Mouse (Mus musculus): Measurements from ENCODE around the gene Tbc1d2b.

DNA sequence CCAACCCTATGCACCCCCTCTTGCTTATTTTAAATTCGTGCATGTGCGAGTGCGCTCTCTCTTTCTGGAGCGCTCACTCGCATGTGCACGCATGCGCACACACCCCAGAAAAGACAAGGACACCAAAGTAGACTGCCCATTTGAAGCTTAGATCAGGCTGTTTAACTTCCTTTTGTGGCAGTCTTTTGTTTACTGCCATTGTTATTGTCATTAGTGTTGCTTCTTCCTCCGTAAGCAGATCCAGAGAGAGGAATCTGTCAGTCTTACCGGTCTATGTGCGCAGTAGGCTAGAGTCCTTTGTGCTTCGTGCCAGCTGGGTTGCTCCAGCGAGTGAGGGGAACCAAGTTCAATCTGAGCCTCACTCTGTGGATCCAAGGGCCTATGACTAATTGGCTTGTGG, 1.7 kb upstream of the Tbc1d2b start:
- TF ChIP-seq POLR2A (IDR thresholded peaks at IDR 0.05; ENCODE audit: insufficient read length, low read depth): no peak
- TF ChIP-seq MAX (IDR thresholded peaks at IDR 0.05; ENCODE audit: low read depth): no peak
- TF ChIP-seq REST (IDR thresholded peaks at IDR 0.05; ENCODE audit: insufficient read depth, insufficient read length): no peak
- no peak for TF ChIP-seq CEBPB (IDR thresholded peaks at IDR 0.05; ENCODE audit: insufficient read depth, poor library complexity, severe bottlenecking)
- no peak for TF ChIP-seq TCF12 (IDR thresholded peaks at IDR 0.05; ENCODE audit: insufficient read depth, poor library complexity, severe bottlenecking)
- no peak for TF ChIP-seq POLR2AphosphoS2 (IDR thresholded peaks at IDR 0.05; ENCODE audit: insufficient read length, low read depth)
- TF ChIP-seq MYOD1 (IDR thresholded peaks at IDR 0.05; ENCODE audit: control insufficient read depth in 1 of 3, insufficient read length in 2 of 3, low read depth in 2 of 3): no peak
- TF ChIP-seq E2F4 (IDR thresholded peaks at IDR 0.05; ENCODE audit: insufficient read depth): no peak
- no peak for TF ChIP-seq MYOG (IDR thresholded peaks at IDR 0.05; ENCODE audit: control insufficient read depth in 1 of 3, insufficient read depth in 1 of 3, insufficient read length in 2 of 3, low read depth in 2 of 3)
- no peak for TF ChIP-seq USF1 (IDR thresholded peaks at IDR 0.05; ENCODE audit: low read depth)
- no peak for TF ChIP-seq TCF3 (IDR thresholded peaks at IDR 0.05; ENCODE audit: insufficient read length, low read depth)
